Mouse (Mus musculus) heart, embryonic 15.5 days (tissue): Measurements from ENCODE around the gene Myo1d. TPM values are rescaled to one million over a fixed set of nuclear protein-coding genes. Genes with fewer than 3 reads are reported as not detected.
A peak's percentile ranks its signal among the peaks of the same experiment; 100 is the strongest.

Experiments
- ATAC-seq: fragments of 200-750 bp; cut with Nextera tagmentation; replicated peaks from 2 replicates; pipeline ENCODE4 v1.8.0; 2017; ENCODE audit warnings: low read depth, moderate TSS enrichment; ENCODE audit not compliant: insufficient number of reproducible peaks, insufficient read depth, low FRiP score
- H3K27ac ChIP-seq: fragments of 300-500 bp; sonication (generic); 2 replicates; pipeline ENCODE4 v1.5.1; 2015; ENCODE audit warnings: mild to moderate bottlenecking, inconsistent platforms
- H3K27me3 ChIP-seq: fragments of 300-500 bp; sonication (generic); 2 replicates; pipeline ENCODE4 v1.6.1; 2015; ENCODE audit warnings: inconsistent platforms
- H3K36me3 ChIP-seq: fragments of 300-500 bp; sonication (generic); 2 replicates; pipeline ENCODE4 v1.6.1; 2015; ENCODE audit warnings: mild to moderate bottlenecking, inconsistent platforms
- H3K4me1 ChIP-seq: fragments of 300-500 bp; sonication (generic); replicated peaks from 2 replicates; pipeline ENCODE4 v1.6.1; 2015; ENCODE audit warnings: inconsistent platforms
- H3K4me2 ChIP-seq: fragments of 300-500 bp; sonication (generic); 2 replicates; pipeline ENCODE4 v1.6.1; 2015; ENCODE audit warnings: inconsistent platforms, mild to moderate bottlenecking, moderate library complexity
- H3K4me3 ChIP-seq: fragments of 300-500 bp; sonication (generic); 2 replicates; pipeline ENCODE4 v1.5.1; 2015; ENCODE audit warnings: mild to moderate bottlenecking, inconsistent platforms
- H3K9ac ChIP-seq: fragments of 300-500 bp; sonication (generic); 2 replicates; pipeline ENCODE4 v1.6.1; 2015; ENCODE audit warnings: mild to moderate bottlenecking, inconsistent platforms
- H3K9me3 ChIP-seq: fragments of 300-500 bp; sonication (generic); replicated peaks from 2 replicates; pipeline ENCODE4 v1.6.1; 2016; ENCODE audit warnings: inconsistent platforms
- WGBS: fragments of 180-500 bp; shearing (Covaris S2); methylation state at CpG from one replicate; pipeline ENCODE4 v1.1.7; 2015; ENCODE audit warnings: mixed read lengths; 5-methylcytosine and 5-hydroxymethylcytosine counted together
- polyA plus RNA-seq: library from polyadenylated mRNA; unstranded; fragments of >200 nt; fragmentation: Nextera tagmentation; extraction: Ambion mirVana; gene quantifications from 2 replicates; pipeline ENCODE4 v1.2.1, GENCODE M21; 2015

The Myo1d gene
- polyA plus RNA-seq, 1 experiment from 2014 or later = 6.9 TPM

GRCm38 (mm10) chr11:80485622-80486206, 294.1 kb downstream of the Myo1d start:
- Histone ChIP-seq H3K4me3 (no peak overlapping the region), H3K4me1 (peaks cover 28% of the 10 kb centered on the region), H3K27ac (no peak overlapping the region), H3K9me3 (no peaks in the 10 kb centered on the region), H3K9ac (0 out of 2 replicates have a peak overlapping the region, but pooled peaks have one; percentile 5), H3K36me3 (no peaks in the 10 kb centered on the region), H3K27me3 (0 out of 2 replicates have a peak, but pooled peaks cover 2% of the 10 kb centered on the region), H3K4me2 (no peak overlapping the region)
- WGBS = 56% methylated on average over 10 of the region's 10 CpGs
- no peak for ATAC-seq

DNA sequence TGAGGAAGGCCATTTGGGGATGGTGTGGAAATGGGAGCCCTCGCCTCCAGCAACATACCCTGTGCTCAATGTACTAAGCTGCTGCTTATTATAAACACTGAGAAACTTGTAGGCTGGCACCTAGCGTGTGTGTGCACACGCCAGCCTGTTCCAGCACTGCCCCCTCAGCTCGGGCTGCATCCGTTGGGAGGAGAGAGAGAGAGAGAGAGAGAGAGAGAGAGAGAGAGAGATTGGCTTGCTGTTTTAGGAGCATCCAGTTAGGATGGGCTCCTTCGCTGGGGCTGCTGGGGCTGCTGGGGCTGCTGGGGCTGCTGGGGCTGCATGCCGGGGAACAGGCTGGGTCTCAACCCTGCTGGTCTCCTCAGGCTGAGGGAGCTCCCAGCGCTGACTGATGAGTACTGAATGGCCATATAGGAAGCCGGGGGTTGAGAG, 294.7 kb downstream of the Myo1d start:
- 0 out of 2 replicates have a peak, but pooled peaks cover 2% of the 10 kb centered on the region for H3K27me3 ChIP-seq

GRCm38 (mm10) chr11:80484191-80484791, 295.5 kb downstream of the Myo1d start:
- H3K4me3 ChIP-seq = no peak overlapping the region
- no peak overlapping the region for H3K9ac ChIP-seq
- 0 out of 2 replicates have a peak, but pooled peaks cover 2% of the 10 kb centered on the region for H3K27me3 ChIP-seq
- no peaks in the 10 kb centered on the region for H3K36me3 ChIP-seq
- no peak for ATAC-seq
- no peak overlapping the region for H3K27ac ChIP-seq
- peaks cover 22% of the 10 kb centered on the region for H3K4me1 ChIP-seq
- H3K4me2 ChIP-seq = no peak overlapping the region
- WGBS = 66% methylated on average over 12 of the region's 12 CpGs
- H3K9me3 ChIP-seq = no peaks in the 10 kb centered on the region

More for the DNA sequence above, 294.7 kb downstream of the Myo1d start:
- no peak for ATAC-seq
- Histone ChIP-seq H3K36me3 (no peaks in the 10 kb centered on the region), H3K9ac (0 out of 2 replicates have a peak overlapping the region, but pooled peaks have one; percentile 5), H3K27ac (no peak overlapping the region), H3K4me1 (peaks cover 27% of the 10 kb centered on the region), H3K4me3 (no peak overlapping the region), H3K4me2 (no peak overlapping the region), H3K9me3 (no peaks in the 10 kb centered on the region)
- 77% methylated on average over 9 of the region's 9 CpGs for WGBS

DNA sequence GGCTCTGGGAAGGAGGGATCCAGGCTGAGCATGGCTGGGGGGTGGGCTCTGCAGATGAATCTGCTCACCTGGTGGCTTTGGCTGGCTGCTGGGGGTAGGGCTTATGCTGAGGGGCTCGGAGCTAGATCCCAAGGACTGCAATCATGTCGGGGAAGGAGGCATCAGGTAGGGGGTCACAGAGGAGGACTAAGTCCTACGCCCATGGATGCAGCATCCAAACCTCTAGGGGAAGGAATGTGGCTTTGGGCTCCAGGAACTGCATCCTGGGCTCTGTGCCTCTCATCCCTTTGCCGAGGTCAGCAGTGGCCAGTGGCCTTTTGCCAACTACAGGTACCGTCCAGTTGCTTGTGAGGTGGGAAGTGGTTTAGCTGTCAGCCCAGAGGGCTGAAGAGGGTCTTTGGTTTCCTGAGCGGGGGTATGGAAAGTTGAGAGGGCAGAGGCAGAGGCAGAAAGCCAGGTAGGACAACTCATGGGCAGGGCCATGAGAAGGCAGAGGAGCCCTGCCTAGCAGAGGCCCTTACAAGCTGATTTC, 296.2 kb downstream of the Myo1d start:
- 68% methylated on average over 6 of the region's 6 CpGs for WGBS

GRCm38 (mm10) chr11:80482921-80483320, 296.9 kb downstream of the Myo1d start:
- Histone ChIP-seq H3K36me3 (no peaks in the 10 kb centered on the region), H3K4me3 (no peak overlapping the region), H3K4me2 (no peak overlapping the region), H3K27ac (no peak overlapping the region), H3K4me1 (peaks cover 18% of the 10 kb centered on the region), H3K9me3 (no peaks in the 10 kb centered on the region), H3K9ac (no peak overlapping the region), H3K27me3 (peaks cover 11% of the 10 kb centered on the region; the same call in 1 of the 2 replicates)
- no peak for ATAC-seq
- 84% methylated on average over 7 of the region's 7 CpGs for WGBS

More for the DNA sequence above, 296.2 kb downstream of the Myo1d start:
- H3K4me3 ChIP-seq = no peak overlapping the region
- no peak overlapping the region for H3K9ac ChIP-seq
- no peak overlapping the region for H3K4me2 ChIP-seq
- no peak overlapping the region for H3K27ac ChIP-seq
- no peaks in the 10 kb centered on the region for H3K36me3 ChIP-seq
- no peak for ATAC-seq
- peaks cover 6% of the 10 kb centered on the region; the same call in 1 of the 2 replicates for H3K27me3 ChIP-seq
- peaks cover 16% of the 10 kb centered on the region for H3K4me1 ChIP-seq
- H3K9me3 ChIP-seq = no peaks in the 10 kb centered on the region

DNA sequence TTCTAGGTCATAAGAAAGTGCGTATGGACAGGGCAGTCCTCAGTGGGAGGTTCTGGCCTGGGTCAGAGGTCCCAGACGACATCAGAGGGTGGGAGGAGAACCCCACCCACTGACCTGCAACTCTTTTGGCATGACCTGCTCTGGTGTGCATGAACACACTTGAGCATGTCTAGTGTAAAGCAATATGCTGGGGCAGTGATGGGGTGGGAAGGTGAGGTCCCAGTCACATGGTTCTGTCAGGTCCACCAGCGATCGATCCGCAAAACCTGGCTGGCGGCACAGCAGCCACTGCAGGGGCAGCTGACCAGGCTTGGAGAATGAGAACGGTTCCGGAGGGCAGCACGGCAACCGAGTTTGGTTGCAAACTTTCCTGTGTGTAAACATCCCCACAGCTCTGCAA, 297.5 kb downstream of the Myo1d start:
- Histone ChIP-seq H3K27me3 (peaks cover 14% of the 10 kb centered on the region; the same call in 1 of the 2 replicates), H3K9me3 (no peaks in the 10 kb centered on the region), H3K9ac (no peak overlapping the region), H3K27ac (no peak overlapping the region), H3K4me3 (no peak overlapping the region), H3K4me2 (no peak overlapping the region), H3K4me1 (peaks cover 24% of the 10 kb centered on the region), H3K36me3 (no peaks in the 10 kb centered on the region)
- no peak for ATAC-seq
- 84% methylated on average over 10 of the region's 10 CpGs for WGBS

GRCm38 (mm10) chr11:80481409-80482050, 298.3 kb downstream of the Myo1d start:
- no peak overlapping the region for H3K4me2 ChIP-seq
- peaks cover 14% of the 10 kb centered on the region; the same call in 1 of the 2 replicates for H3K27me3 ChIP-seq
- no peaks in the 10 kb centered on the region for H3K9me3 ChIP-seq
- no peak overlapping the region for H3K27ac ChIP-seq
- peaks cover 25% of the 10 kb centered on the region for H3K4me1 ChIP-seq
- H3K9ac ChIP-seq = no peak overlapping the region
- H3K4me3 ChIP-seq = no peak overlapping the region
- ATAC-seq = no peak
- H3K36me3 ChIP-seq = no peaks in the 10 kb centered on the region
- WGBS = 83% methylated on average over 13 of the region's 13 CpGs

DNA sequence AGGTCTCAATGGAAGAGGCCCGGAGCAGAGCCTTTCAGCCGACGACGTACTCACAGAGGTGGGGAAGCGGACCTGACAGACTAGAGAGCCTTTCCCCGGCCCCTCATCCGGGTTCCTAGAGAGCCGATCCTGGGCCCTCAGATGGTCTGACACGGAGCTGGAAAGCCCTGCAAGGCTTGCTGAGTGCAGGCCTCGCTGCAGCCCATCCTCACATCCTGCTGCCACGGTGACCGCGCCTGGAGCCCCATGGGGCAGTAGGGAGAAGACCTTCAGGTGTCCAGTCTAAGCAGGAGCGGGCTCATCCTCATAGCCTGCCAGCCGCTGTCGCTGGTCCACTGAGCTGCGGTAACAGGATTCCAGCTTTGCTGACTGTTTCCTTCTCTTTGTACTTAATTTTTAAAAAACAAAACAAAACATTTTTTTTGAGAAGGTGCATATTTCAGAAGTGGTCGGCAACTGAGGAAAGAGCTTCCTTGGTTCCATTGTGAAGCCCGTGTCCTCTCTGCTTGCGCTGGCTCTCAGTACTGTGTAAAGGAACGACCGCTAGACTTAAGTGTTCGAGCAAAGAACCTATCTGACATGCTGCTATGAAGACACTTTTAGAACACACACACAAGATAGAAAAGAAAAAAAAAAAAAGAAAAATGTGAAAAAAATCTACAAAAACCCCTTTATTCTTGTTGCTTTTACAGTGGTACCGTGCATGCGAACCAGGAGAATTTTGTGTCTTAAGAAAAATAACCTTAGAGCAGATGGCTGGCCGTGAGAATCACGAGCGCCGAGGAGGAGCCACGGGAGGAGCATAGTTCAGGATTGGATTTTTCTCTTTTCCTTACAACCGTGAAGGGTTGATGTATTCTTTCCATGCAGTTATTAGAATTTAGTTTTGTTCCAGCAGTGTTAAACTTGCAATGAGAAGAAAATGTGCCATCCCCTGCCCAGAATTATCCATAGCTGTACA, 299.6 kb downstream of the Myo1d start:
- H3K27me3 ChIP-seq = peaks cover 14% of the 10 kb centered on the region; the same call in 1 of the 2 replicates
- H3K9me3 ChIP-seq = no peaks in the 10 kb centered on the region
- WGBS = 83% methylated on average over 31 of the region's 31 CpGs
- H3K27ac ChIP-seq = no peak overlapping the region
- H3K4me2 ChIP-seq = no peak overlapping the region
- no peaks in the 10 kb centered on the region for H3K36me3 ChIP-seq
- H3K9ac ChIP-seq = no peak overlapping the region
- no peak for ATAC-seq
- no peak overlapping the region for H3K4me3 ChIP-seq
- peaks cover 15% of the 10 kb centered on the region for H3K4me1 ChIP-seq

- no peak for ATAC-seq
- Histone ChIP-seq H3K4me2 (no peak overlapping the region), H3K4me3 (no peak overlapping the region), H3K9me3 (no peaks in the 10 kb centered on the region), H3K4me1 (peaks cover 15% of the 10 kb centered on the region), H3K27me3 (peaks cover 14% of the 10 kb centered on the region; the same call in 1 of the 2 replicates), H3K9ac (no peak overlapping the region), H3K27ac (no peak overlapping the region), H3K36me3 (0 out of 2 replicates have a peak, but pooled peaks cover under 1% of the 10 kb centered on the region)
- WGBS = 66% methylated on average over 5 of the region's 5 CpGs
Observed at GRCm38 (mm10) chr11:80479425-80479824, 300.4 kb downstream of the Myo1d start.

DNA sequence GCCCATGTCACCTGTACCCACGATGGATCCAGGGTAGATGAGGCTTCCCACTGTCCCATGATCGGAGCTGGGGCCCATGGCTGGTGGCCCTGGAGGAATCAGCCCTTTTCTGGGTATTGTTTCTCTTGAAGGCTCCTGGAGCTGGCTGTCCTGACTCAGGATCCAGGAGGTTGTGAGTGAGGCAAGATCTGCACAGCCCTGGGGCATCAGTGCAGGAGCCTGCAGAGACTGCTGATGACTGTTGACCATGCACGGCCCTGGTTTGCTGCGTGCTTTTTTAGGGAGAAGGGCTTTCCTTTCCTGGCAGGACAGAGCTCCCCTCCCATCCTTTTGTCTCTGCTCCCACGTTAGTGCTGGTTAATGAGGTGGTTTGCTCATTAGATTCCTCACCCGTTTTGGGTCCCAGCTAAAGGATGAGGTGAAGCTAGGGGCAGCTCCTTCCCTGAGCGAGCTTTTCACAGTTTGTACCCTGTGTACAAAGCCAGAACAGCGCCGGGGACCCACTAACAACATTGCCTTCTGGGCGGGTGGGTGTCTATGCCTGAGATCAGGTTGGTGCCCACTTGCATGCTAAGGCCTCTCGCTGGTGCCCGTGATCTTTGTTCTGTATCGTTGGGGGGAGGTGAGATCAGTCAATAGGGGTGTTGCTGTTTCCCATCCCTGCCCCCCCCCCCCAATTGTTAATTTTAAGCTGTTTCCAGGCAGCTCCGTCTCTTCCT, 301.0 kb downstream of the Myo1d start:
- no peak for ATAC-seq
- H3K9me3 ChIP-seq = no peaks in the 10 kb centered on the region
- no peak overlapping the region for H3K4me2 ChIP-seq
- H3K36me3 ChIP-seq = 0 out of 2 replicates have a peak, but pooled peaks cover 4% of the 10 kb centered on the region
- no peak overlapping the region for H3K4me3 ChIP-seq
- no peak overlapping the region for H3K27ac ChIP-seq
- no peak overlapping the region for H3K9ac ChIP-seq
- 86% methylated on average over 14 of the region's 14 CpGs for WGBS
- H3K27me3 ChIP-seq = peaks cover 14% of the 10 kb centered on the region; the same call in 1 of the 2 replicates
- peaks cover 15% of the 10 kb centered on the region for H3K4me1 ChIP-seq
